ENCODE assay signal across 23 mouse cellular contexts in genomic region chr11:56810141-56810540, GRCm38 (mm10).
DNase-seq lines count a peak whose midpoint lies in the region; ATAC-seq and TF ChIP-seq lines count a peak whose summit lies in the region.
"Had no signal": no experiment of that assay in that cellular context is flagged by ENCODE, and none has a peak within 500 bp of the region (broad histone marks: within the 10 kb centered on the region; RNA-seq: fewer than 3 reads in every experiment).

No protein-coding gene starts in this region.

- no peaks in the 10 kb centered on the region for H3K4me1 ChIP-seq in forebrain, embryonic 16.5 days (replicated peaks; ENCODE audit: control insufficient read depth, insufficient read depth, low read length)
- no peaks in the 10 kb centered on the region for H3K4me1 ChIP-seq in lung, adult 2 months (ENCODE audit: control insufficient read depth, insufficient read depth, low read length)
- H3K4me1 ChIP-seq: hindbrain, embryonic 10.5 days; liver, embryonic 12.5 days; lung, embryonic 15.5 days; midbrain, embryonic 13.5 days had no signal

- H3K4me3 ChIP-seq in forebrain, embryonic 16.5 days (replicated peaks; ENCODE audit: low read length): no peak overlapping the region
- no peak overlapping the region for H3K4me3 ChIP-seq in lung, adult 2 months (replicated peaks; ENCODE audit: extremely low read depth, low read depth, low read length)
- H3K4me3 ChIP-seq: gastrocnemius, adult 2 months; hindbrain, embryonic 10.5 days; liver, embryonic 12.5 days; lung, embryonic 15.5 days; midbrain, embryonic 13.5 days; myocyte had no signal

- WGBS in forebrain, embryonic 16.5 days: 75% methylated on average over 2 of the region's 2 CpGs
- 71% methylated on average over 2 of the region's 2 CpGs for WGBS in lung, adult 2 months

- no peaks in the 10 kb centered on the region for H3K36me3 ChIP-seq in forebrain, embryonic 16.5 days (ENCODE audit: control insufficient read depth, insufficient read depth)
- H3K36me3 ChIP-seq: hindbrain, embryonic 10.5 days; liver, embryonic 12.5 days; lung, embryonic 15.5 days; midbrain, embryonic 13.5 days had no signal

- no peak for TF ChIP-seq POLR2A in lung, adult 2 months (IDR thresholded peaks at IDR 0.05; ENCODE audit: borderline replicate concordance, extremely low read depth, low read depth, low read length)

- no peak for TF ChIP-seq CTCF in lung, adult 2 months (IDR thresholded peaks at IDR 0.05; ENCODE audit: insufficient read depth, low read length)

- H3K4me2 ChIP-seq in forebrain, embryonic 16.5 days (ENCODE audit: low read length): no peak overlapping the region
- H3K4me2 ChIP-seq: liver, embryonic 12.5 days; lung, embryonic 15.5 days; midbrain, embryonic 13.5 days had no signal

- H3K27me3 ChIP-seq in forebrain, embryonic 16.5 days (replicated peaks; ENCODE audit: control insufficient read depth, insufficient read depth, low read length): no peaks in the 10 kb centered on the region
- H3K27me3 ChIP-seq: liver, embryonic 12.5 days; lung, embryonic 15.5 days; midbrain, embryonic 13.5 days; Patski had no signal

- no peak overlapping the region; the same call in 1 of the 2 replicates for H3K27ac ChIP-seq in forebrain, embryonic 16.5 days (ENCODE audit: low read length)
- H3K27ac ChIP-seq: gastrocnemius, adult 2 months; hindbrain, embryonic 10.5 days; liver, embryonic 12.5 days; lung, embryonic 15.5 days; midbrain, embryonic 13.5 days had no signal

- H3K9ac ChIP-seq in forebrain, embryonic 16.5 days (replicated peaks; ENCODE audit: low read depth, low read length): no peak overlapping the region
- H3K9ac ChIP-seq: liver, embryonic 12.5 days; lung, embryonic 15.5 days; midbrain, embryonic 13.5 days had no signal

- peak; percentile 52 for ATAC-seq in frontal cortex, adult (ENCODE audit: low TSS enrichment)
- ATAC-seq in forebrain, embryonic 16.5 days: peak; percentile 84
- ATAC-seq: activated CD4-positive, CD25-positive, alpha-beta regulatory T cell, adult 4 months; inflammation-experienced regulatory T-cells, adult 6 months; liver, embryonic 12.5 days; midbrain, embryonic 13.5 days; Patski had no signal

- H3K9me3 ChIP-seq in forebrain, embryonic 16.5 days (ENCODE audit: control insufficient read depth, low read length): no peaks in the 10 kb centered on the region
- H3K9me3 ChIP-seq: liver, embryonic 12.5 days; lung, embryonic 15.5 days; midbrain, embryonic 13.5 days had no signal

- DNase-seq in frontal cortex, postnatal 25 days (ENCODE audit: low spot score in 2 of 2): no peak
- peak; percentile 77 for DNase-seq in brain, adult 2 months (ENCODE audit: low read depth, low spot score)
- peak; percentile 41 for DNase-seq in layer of hippocampus, adult 9-10 months (ENCODE audit: low spot score)
- no peak for DNase-seq in embryo, embryonic 10.5 days (ENCODE audit: low spot score)
- no peak for DNase-seq in MN1 (ENCODE audit: low spot score)
- no peak for DNase-seq in lung, adult 2 months
- DNase-seq: adrenal gland, postnatal 14 days; cerebellum, postnatal 25 days; gastrocnemius, adult 2 months; kidney, adult 9 months; kidney, postnatal 4 days; retina, postnatal 1 day; thymus, postnatal 36 days had no signal

Comparison
In these comparisons a context has a peak if more than half of its experiments do, and no peak if none do; other contexts are left out.
1. DNase-seq: peak in brain, adult 2 months (single experiment) and layer of hippocampus, adult 9-10 months (single experiment); none in frontal cortex, postnatal 25 days (0 of 2), embryo, embryonic 10.5 days (single experiment), MN1 (single experiment) and lung, adult 2 months (single experiment).